ENCODE assay signal across 13 mouse cellular contexts in the genomic region with DNA sequence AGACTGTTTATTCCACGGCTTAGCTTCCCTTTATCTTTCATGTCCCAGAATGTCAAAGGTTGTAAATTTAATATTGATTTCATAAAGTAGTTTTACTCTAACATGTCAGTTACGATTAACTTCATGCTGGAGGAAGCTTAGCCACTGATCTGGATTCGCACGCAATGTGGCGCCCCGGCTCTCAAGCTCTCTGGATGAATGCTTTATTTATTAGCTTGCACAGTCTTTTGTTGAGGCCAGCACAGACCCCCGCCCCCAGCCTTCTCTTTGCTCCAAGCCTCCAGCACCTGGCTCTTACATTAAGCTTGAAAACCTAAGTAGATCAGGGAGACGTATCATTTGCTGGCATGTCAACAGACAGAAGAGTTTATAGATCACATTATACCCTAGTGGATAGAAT.
DNase-seq lines count a peak whose midpoint lies in the region; ATAC-seq and TF ChIP-seq lines count a peak whose summit lies in the region.
"Had no signal": no experiment of that assay in that cellular context is flagged by ENCODE, and none has a peak within 500 bp of the region (broad histone marks: within the 10 kb centered on the region; RNA-seq: fewer than 3 reads in every experiment).

No protein-coding gene starts in this region.

- 23% methylated on average over 8 of the region's 8 CpGs for WGBS in forebrain, embryonic 14.5 days
- WGBS in hindbrain, postnatal 0 days, result 38% methylated on average over 8 of the region's 8 CpGs

- ATAC-seq in forebrain, embryonic 14.5 days, result peak; percentile 83
- ATAC-seq in hindbrain, postnatal 0 days, result peak; percentile 73; the same call in 1 of the 2 replicates

- no peak overlapping the region for H3K9ac ChIP-seq in forebrain, embryonic 14.5 days (ENCODE audit: low read length)
- H3K9ac ChIP-seq in hindbrain, postnatal 0 days (replicated peaks; ENCODE audit: low read length), result no peak overlapping the region
- H3K9ac ChIP-seq: kidney, embryonic 15.5 days; liver, embryonic 14.5 days had no signal

- DNase-seq in embryo, embryonic 11 days, result peak; percentile 25
- no peak for DNase-seq in embryo, embryonic 9.5 days (ENCODE audit: extremely low spot score)
- peak; percentile 41 for DNase-seq in forebrain, embryonic 14.5 days (ENCODE audit: low spot score)
- peak; percentile 45 for DNase-seq in hindbrain, postnatal 0 days (ENCODE audit: low spot score)
- peak; percentile 86 for DNase-seq in retina, embryonic 14.5 days (ENCODE audit: low spot score)
- DNase-seq in thymus, postnatal 36 days, result no peak
- DNase-seq in liver, result no peak
- DNase-seq in cerebellum, postnatal 25 days, result no peak
- DNase-seq: cerebellum, adult 18-20 months; thymus, adult 18-20 months had no signal

- H3K4me1 ChIP-seq in forebrain, embryonic 14.5 days (ENCODE audit: control insufficient read depth, insufficient read depth, low read length), result peaks cover 7% of the 10 kb centered on the region
- H3K4me1 ChIP-seq in hindbrain, postnatal 0 days (ENCODE audit: insufficient read depth, low read length), result no peaks in the 10 kb centered on the region; the same call in 1 of the 2 replicates
- H3K4me1 ChIP-seq: kidney, embryonic 15.5 days had no signal

- TF ChIP-seq CTCF in hindbrain, postnatal 0 days (IDR thresholded peaks at IDR 0.05; ENCODE audit: low read depth), result no peak

- no peak overlapping the region for H3K4me3 ChIP-seq in forebrain, embryonic 14.5 days (ENCODE audit: low read depth, low read length)
- no peak overlapping the region for H3K4me3 ChIP-seq in hindbrain, postnatal 0 days (ENCODE audit: low read length)
- H3K4me3 ChIP-seq: kidney, embryonic 15.5 days had no signal

- H3K27me3 ChIP-seq in forebrain, embryonic 14.5 days (replicated peaks; ENCODE audit: control insufficient read depth, insufficient read depth, low read length), result no peaks in the 10 kb centered on the region
- no peaks in the 10 kb centered on the region for H3K27me3 ChIP-seq in hindbrain, postnatal 0 days (ENCODE audit: insufficient read depth, low read length)
- H3K27me3 ChIP-seq: kidney, embryonic 15.5 days had no signal

- H3K9me3 ChIP-seq in forebrain, embryonic 14.5 days (replicated peaks; ENCODE audit: control insufficient read depth, low read length), result no peaks in the 10 kb centered on the region
- H3K9me3 ChIP-seq in hindbrain, postnatal 0 days (ENCODE audit: low read length), result no peaks in the 10 kb centered on the region
- H3K9me3 ChIP-seq: kidney, embryonic 15.5 days had no signal

- H3K36me3 ChIP-seq in forebrain, embryonic 14.5 days (ENCODE audit: control insufficient read depth, insufficient read depth, low read length), result no peaks in the 10 kb centered on the region
- H3K36me3 ChIP-seq in hindbrain, postnatal 0 days (ENCODE audit: insufficient read depth, low read length), result no peaks in the 10 kb centered on the region
- H3K36me3 ChIP-seq: kidney, embryonic 15.5 days had no signal

- H3K27ac ChIP-seq in forebrain, embryonic 14.5 days (ENCODE audit: low read depth, low read length), result no peak overlapping the region
- no peak overlapping the region for H3K27ac ChIP-seq in hindbrain, postnatal 0 days
- H3K27ac ChIP-seq: kidney, embryonic 15.5 days; liver, embryonic 14.5 days had no signal

- H3K4me2 ChIP-seq in forebrain, embryonic 14.5 days (ENCODE audit: low read length), result no peak overlapping the region
- H3K4me2 ChIP-seq in hindbrain, postnatal 0 days (ENCODE audit: low read depth, low read length), result no peak overlapping the region
- H3K4me2 ChIP-seq: heart, embryonic 11.5 days; kidney, embryonic 15.5 days had no signal

Comparison
In these comparisons a context has a peak if more than half of its experiments do, and no peak if none do; other contexts are left out.
1. DNase-seq: peak in embryo, embryonic 11 days (single experiment), forebrain, embryonic 14.5 days (single experiment), hindbrain, postnatal 0 days (single experiment) and retina, embryonic 14.5 days (single experiment); none in embryo, embryonic 9.5 days (single experiment), thymus, postnatal 36 days (0 of 2), liver (single experiment) and cerebellum, postnatal 25 days (0 of 2).